Mouse (Mus musculus): ENCODE measurements around the gene Lipt2. TPM values are rescaled to one million over a fixed set of nuclear protein-coding genes. Genes with fewer than 3 reads are reported as not detected.
A peak's percentile ranks its signal among the peaks of the same experiment; 100 is the strongest.

Gene Lipt2
- total RNA-seq (2014; rRNA removed) (15.5 and 16.6 TPM in 2 replicates), polyA plus RNA-seq (2015; fragmentation: Nextera tagmentation; extraction: Ambion mirVana) (17.1 and 19.5 TPM in 2 replicates)

DNA sequence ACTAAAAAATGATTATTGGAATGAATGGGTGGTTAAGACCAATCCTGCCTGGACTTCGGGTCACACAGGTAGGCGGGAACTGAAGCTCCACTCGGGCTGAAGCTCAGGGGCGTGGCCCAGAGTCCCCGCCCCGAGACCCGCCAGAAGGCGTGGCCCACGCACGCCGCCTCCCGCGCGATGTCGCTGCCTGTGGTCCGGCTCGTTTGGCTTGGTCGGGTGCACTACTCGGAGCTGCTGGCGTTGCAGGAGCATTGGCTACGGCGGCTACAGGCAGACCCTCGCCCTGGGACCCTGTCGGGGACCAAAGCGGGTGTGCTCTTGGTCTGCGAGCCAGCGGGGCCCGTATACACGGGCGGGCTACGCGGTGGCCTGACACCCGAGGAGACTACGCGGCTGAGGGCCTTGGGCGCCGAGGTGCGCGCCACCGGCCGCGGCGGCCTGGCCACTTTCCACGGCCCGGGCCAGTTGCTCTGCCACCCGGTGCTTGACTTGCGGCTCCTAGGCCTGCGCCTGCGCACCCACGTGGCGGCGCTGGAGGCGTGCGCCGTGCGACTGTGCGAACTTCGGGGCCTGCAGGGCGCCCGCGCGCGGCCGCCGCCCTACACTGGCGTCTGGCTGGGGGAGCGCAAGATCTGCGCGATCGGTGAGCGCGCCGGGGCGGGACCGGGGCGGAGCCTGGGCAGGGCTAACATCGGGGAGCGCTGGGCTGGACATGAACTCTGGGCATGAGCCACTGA is at the start of gene Lipt2:
Lipt2 (plus strand) TSS at position 173 of the 737 bp plus-strand sequence.
- Histone ChIP-seq H3K27ac (ENCODE audit: low read depth, low read length) (peak within 1 kb of the TSS; percentile 93), H3K36me3 (ENCODE audit: insufficient read depth, low read length) (no peaks in the 10 kb centered on the region), H3K27me3 (ENCODE audit: insufficient read depth, low read length) (no peaks in the 10 kb centered on the region), H3K4me1 (ENCODE audit: insufficient read depth, low read length) (no peaks in the 10 kb centered on the region), H3K9me3 (ENCODE audit: low read length) (no peaks in the 10 kb centered on the region), H3K9ac (replicated peaks; ENCODE audit: low read length, poor library complexity, severe bottlenecking) (peak within 1 kb of the TSS; percentile 93), H3K4me2 (ENCODE audit: low read depth, low read length, poor library complexity, severe bottlenecking) (peak within 1 kb of the TSS; percentile 84), H3K4me3 (ENCODE audit: low read depth, low read length) (peak within 1 kb of the TSS; percentile 77)
- peak; percentile 90 for DNase-seq (ENCODE audit: low spot score)
- peak; percentile 96 for ATAC-seq (ENCODE audit: low FRiP score)
- TF ChIP-seq CTCF (IDR thresholded peaks at IDR 0.05), result peak; percentile 24; the same call in 1 of the 2 replicates
- WGBS, result under 1% methylated on average over 65 of the region's 78 CpGs

- DNase-seq (ENCODE audit: low spot score) (no peak), ATAC-seq (ENCODE audit: low FRiP score) (no peak)
- Histone ChIP-seq H3K36me3 (ENCODE audit: insufficient read depth, low read length) (peaks cover 17% of the 10 kb centered on the region; the same call in 1 of the 2 replicates), H3K9me3 (ENCODE audit: low read length) (no peaks in the 10 kb centered on the region), H3K9ac (replicated peaks; ENCODE audit: low read length, poor library complexity, severe bottlenecking) (no peak overlapping the region), H3K4me2 (ENCODE audit: low read depth, low read length, poor library complexity, severe bottlenecking) (no peak overlapping the region), H3K4me3 (ENCODE audit: low read depth, low read length) (no peak overlapping the region), H3K4me1 (ENCODE audit: insufficient read depth, low read length) (no peaks in the 10 kb centered on the region), H3K27me3 (ENCODE audit: insufficient read depth, low read length) (no peaks in the 10 kb centered on the region), H3K27ac (ENCODE audit: low read depth, low read length) (no peak overlapping the region)
- no peak for TF ChIP-seq CTCF (IDR thresholded peaks at IDR 0.05)
- 71% methylated on average over 10 of the region's 10 CpGs for WGBS
Observed at GRCm38 (mm10) chr7:100111506-100111905, 47.6 kb upstream of the Lipt2 start.

GRCm38 (mm10) chr7:100113821-100114220 is 45.3 kb upstream of the Lipt2 start:
- WGBS, result 79% methylated on average over 7 of the region's 7 CpGs
- H3K4me1 ChIP-seq (ENCODE audit: insufficient read depth, low read length), result no peaks in the 10 kb centered on the region
- ATAC-seq (ENCODE audit: low FRiP score) (no peak), DNase-seq (ENCODE audit: low spot score) (no peak)
- H3K27me3 ChIP-seq (ENCODE audit: insufficient read depth, low read length), result no peaks in the 10 kb centered on the region
- no peak overlapping the region for H3K9ac ChIP-seq (replicated peaks; ENCODE audit: low read length, poor library complexity, severe bottlenecking)
- no peaks in the 10 kb centered on the region for H3K9me3 ChIP-seq (ENCODE audit: low read length)
- H3K27ac ChIP-seq (ENCODE audit: low read depth, low read length), result no peak overlapping the region
- H3K36me3 ChIP-seq (ENCODE audit: insufficient read depth, low read length), result peaks cover 20% of the 10 kb centered on the region
- H3K4me3 ChIP-seq (ENCODE audit: low read depth, low read length), result no peak overlapping the region
- no peak for TF ChIP-seq CTCF (IDR thresholded peaks at IDR 0.05)
- no peak overlapping the region for H3K4me2 ChIP-seq (ENCODE audit: low read depth, low read length, poor library complexity, severe bottlenecking)

DNA sequence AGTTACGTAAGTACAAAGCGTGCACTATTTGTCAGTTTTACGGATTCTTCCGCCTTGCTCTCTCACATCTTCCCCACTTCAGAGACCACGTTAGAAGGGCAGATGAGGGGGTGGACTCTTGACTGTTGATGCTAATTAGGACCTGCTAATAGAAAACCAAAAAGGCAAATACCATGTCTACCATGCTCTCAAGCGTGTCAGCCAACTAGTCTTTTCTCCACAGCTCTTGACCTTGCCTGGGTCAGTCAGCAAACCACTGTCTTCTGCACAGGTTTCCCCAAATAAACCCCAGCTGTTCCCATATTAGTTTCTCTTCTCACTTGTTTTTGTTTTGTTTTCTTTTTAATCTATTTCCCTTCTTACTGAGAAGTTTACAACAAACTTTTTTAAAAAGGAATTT is 44.8 kb upstream of the Lipt2 start:
- no peak for DNase-seq (ENCODE audit: low spot score)
- WGBS, result 93% methylated on average over 6 of the region's 6 CpGs
- Histone ChIP-seq H3K4me3 (ENCODE audit: low read depth, low read length) (no peak overlapping the region), H3K9ac (replicated peaks; ENCODE audit: low read length, poor library complexity, severe bottlenecking) (no peak overlapping the region), H3K4me1 (ENCODE audit: insufficient read depth, low read length) (no peaks in the 10 kb centered on the region), H3K27me3 (ENCODE audit: insufficient read depth, low read length) (no peaks in the 10 kb centered on the region), H3K4me2 (ENCODE audit: low read depth, low read length, poor library complexity, severe bottlenecking) (no peak overlapping the region), H3K27ac (ENCODE audit: low read depth, low read length) (no peak overlapping the region), H3K36me3 (ENCODE audit: insufficient read depth, low read length) (peaks cover 23% of the 10 kb centered on the region), H3K9me3 (ENCODE audit: low read length) (no peaks in the 10 kb centered on the region)
- no peak for TF ChIP-seq CTCF (IDR thresholded peaks at IDR 0.05)
- ATAC-seq (ENCODE audit: low FRiP score), result no peak

DNA sequence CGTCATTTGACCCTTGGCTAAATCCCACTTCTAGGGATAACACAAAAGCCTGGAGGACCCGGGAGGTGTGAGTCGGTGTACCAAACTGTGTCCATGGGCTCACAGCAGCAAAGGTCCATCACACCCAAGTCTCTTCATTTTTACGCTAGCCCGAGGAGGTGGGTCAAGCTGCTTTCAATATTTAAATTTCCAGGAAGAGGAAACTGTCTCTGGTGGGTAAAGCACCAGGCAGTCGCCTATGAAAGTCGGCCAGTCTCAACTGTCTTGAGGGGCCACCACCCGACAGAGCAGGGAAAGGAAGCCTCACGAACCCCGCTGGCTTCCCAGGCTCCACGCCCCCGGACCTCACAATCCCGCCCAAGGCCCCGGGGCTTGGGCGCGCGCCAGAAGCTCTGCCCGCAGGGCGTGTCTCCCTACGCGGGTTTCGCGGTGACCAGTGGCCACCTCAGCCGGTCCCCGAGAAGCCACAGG is 38.3 kb upstream of the Lipt2 start:
- Histone ChIP-seq H3K9me3 (ENCODE audit: low read length) (no peaks in the 10 kb centered on the region), H3K27ac (ENCODE audit: low read depth, low read length) (peak overlapping the region; percentile 48), H3K27me3 (ENCODE audit: insufficient read depth, low read length) (no peaks in the 10 kb centered on the region), H3K4me1 (ENCODE audit: insufficient read depth, low read length) (no peaks in the 10 kb centered on the region), H3K4me2 (ENCODE audit: low read depth, low read length, poor library complexity, severe bottlenecking) (peak overlapping the region; percentile 64), H3K9ac (replicated peaks; ENCODE audit: low read length, poor library complexity, severe bottlenecking) (peak overlapping the region; percentile 71), H3K36me3 (ENCODE audit: insufficient read depth, low read length) (peaks cover 6% of the 10 kb centered on the region), H3K4me3 (ENCODE audit: low read depth, low read length) (peak overlapping the region; percentile 83)
- TF ChIP-seq CTCF (IDR thresholded peaks at IDR 0.05), result no peak
- ATAC-seq (ENCODE audit: low FRiP score), result peak; percentile 42
- WGBS, result 1% methylated on average over 21 of the region's 25 CpGs
- peak; percentile 32 for DNase-seq (ENCODE audit: low spot score)

DNA sequence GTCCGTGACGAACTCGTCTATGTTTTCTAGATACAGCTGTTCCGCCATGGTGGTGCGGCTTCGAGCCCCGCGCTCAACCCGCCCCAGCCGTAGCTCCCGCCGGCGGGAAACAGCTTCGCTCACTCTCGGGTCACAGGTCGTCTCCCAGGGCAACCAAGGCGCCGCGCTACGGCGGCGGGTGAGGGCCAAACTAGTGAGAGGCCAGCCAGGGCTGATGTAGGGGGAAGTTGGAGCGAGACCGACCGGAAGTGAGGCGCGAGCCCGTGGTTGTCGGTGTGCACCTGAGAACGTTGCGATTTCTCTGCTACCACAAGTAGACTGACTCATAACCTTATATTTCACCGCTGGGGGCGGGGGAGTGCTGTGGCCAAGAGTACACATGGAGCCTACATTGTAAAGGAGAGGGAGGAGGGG is 37.7 kb upstream of the Lipt2 start, which contains the start of gene Pold3:
Pold3 (minus strand) TSS at position 190 of the 414 bp plus-strand sequence.
- H3K4me2 ChIP-seq (ENCODE audit: low read depth, low read length, poor library complexity, severe bottlenecking), result peak within 1 kb of the TSS; percentile 64
- H3K27me3 ChIP-seq (ENCODE audit: insufficient read depth, low read length), result no peaks in the 10 kb centered on the region
- H3K4me3 ChIP-seq (ENCODE audit: low read depth, low read length), result peak within 1 kb of the TSS; percentile 83
- H3K9me3 ChIP-seq (ENCODE audit: low read length), result no peaks in the 10 kb centered on the region
- H3K27ac ChIP-seq (ENCODE audit: low read depth, low read length), result peak within 1 kb of the TSS; percentile 48
- TF ChIP-seq CTCF (IDR thresholded peaks at IDR 0.05), result peak; percentile 53
- WGBS, result under 1% methylated on average over 33 of the region's 33 CpGs
- no peaks in the 10 kb centered on the region for H3K4me1 ChIP-seq (ENCODE audit: insufficient read depth, low read length)
- peak; percentile 98 for DNase-seq (ENCODE audit: low spot score)
- peaks cover 6% of the 10 kb centered on the region for H3K36me3 ChIP-seq (ENCODE audit: insufficient read depth, low read length)
- peak within 1 kb of the TSS; percentile 71 for H3K9ac ChIP-seq (replicated peaks; ENCODE audit: low read length, poor library complexity, severe bottlenecking)
- peak; percentile 95 for ATAC-seq (ENCODE audit: low FRiP score)

Data from midbrain, postnatal 0 days (tissue).